Mouse (Mus musculus) cerebellum, adult 2 months (tissue): Measurements from ENCODE around the gene Trappc6a. TPM values are rescaled to one million over a fixed set of nuclear protein-coding genes. Genes with fewer than 3 reads are reported as not detected.

Experiments used
- DNase-seq, 2 experiments: peaks; one replicate each; pipeline ENCODE4 v3.0.0; 2021
- H3K27ac ChIP-seq: fragments of 200-500 bp; 2 replicates; pipeline ENCODE4 v1.5.1; 2012; ENCODE audit warnings: low read length, control low read depth, inconsistent platforms; ENCODE audit not compliant: insufficient read depth
- H3K27me3 ChIP-seq: fragments of 200-500 bp; 2 replicates; pipeline ENCODE4 v1.6.1; 2012; ENCODE audit warnings: inconsistent platforms, mild to moderate bottlenecking, low read length, moderate library complexity; ENCODE audit not compliant: control insufficient read depth, insufficient read depth
- H3K4me1 ChIP-seq: fragments of 200-500 bp; 2 replicates; pipeline ENCODE4 v1.6.1; 2011; ENCODE audit warnings: low read length; ENCODE audit not compliant: control insufficient read depth, insufficient read depth
- H3K4me3 ChIP-seq: fragments of 200-500 bp; replicated peaks from 2 replicates; pipeline ENCODE3; 2011; ENCODE audit warnings: mild to moderate bottlenecking, low read depth, low read length, control low read depth; ENCODE audit not compliant: insufficient read depth
- CTCF ChIP-seq: fragments of 200-500 bp; IDR thresholded peaks from 2 replicates; pipeline ENCODE4 v1.5.1; 2011; ENCODE audit warnings: low read depth, mild to moderate bottlenecking, control low read depth, low read length, moderate library complexity, borderline replicate concordance; ENCODE audit not compliant: insufficient read depth
- POLR2A ChIP-seq: fragments of 200-500 bp; IDR thresholded peaks from 2 replicates; pipeline ENCODE4 v1.6.1; 2011; ENCODE audit warnings: low read length, control low read depth, borderline replicate concordance; ENCODE audit not compliant: insufficient read depth
- WGBS: fragments of 180-500 bp; shearing (Covaris S2); methylation state at CpG from one replicate; pipeline ENCODE4 v1.1.7; 2018; 5-methylcytosine and 5-hydroxymethylcytosine counted together
- polyA plus RNA-seq: library from polyadenylated mRNA; depleted of rRNA; stranded (reverse); fragments of >200 nt; gene quantifications from 2 replicates; pipeline ENCODE4 v1.2.3, GENCODE M21; 2012

The Trappc6a gene
- polyA plus RNA-seq, 1 experiment: 23.0 TPM

DNA sequence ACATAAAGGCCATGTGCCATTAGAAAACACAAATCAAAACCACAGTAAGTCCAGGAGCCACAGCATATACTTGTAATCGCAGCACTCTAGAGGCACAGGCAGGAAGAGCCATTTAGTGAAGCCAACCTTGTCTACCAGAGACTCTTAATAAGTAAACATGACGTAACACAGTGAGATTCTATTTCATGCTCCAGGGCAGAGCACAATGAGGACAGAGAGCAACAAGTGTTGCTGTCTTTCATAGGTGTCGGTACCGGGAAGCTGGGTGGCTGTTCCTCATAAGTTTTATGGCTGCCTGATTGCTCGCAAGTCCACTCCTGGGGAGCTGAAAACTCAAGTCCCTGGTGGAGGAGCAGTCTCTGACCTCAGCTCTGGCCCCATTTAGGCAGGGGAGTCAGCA lies 43.4 kb downstream of the Trappc6a start:
- TF ChIP-seq POLR2A: no peak
- no peak for TF ChIP-seq CTCF
- no peaks in the 10 kb centered on the region for H3K27me3 ChIP-seq
- WGBS: 83% methylated on average over 5 of the region's 5 CpGs

DNA sequence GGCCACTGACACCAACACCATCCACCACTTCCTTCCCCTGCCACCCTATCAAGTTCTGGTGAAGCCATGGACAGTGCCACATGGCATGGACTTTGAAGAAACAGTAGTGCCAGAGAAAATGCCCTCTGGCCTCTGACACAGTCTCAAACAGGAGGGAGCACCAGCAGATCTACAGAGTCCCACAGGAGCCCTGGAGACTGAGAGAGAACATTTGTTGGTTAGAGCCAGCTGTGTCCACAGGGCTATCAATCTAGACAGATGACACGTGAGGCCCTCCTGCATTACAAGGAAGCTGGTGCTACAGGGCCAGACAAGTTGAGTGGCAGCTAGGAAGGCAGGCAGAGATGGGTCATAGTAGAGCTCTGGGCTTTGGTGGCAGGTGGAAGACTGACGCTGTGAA lies 44.2 kb downstream of the Trappc6a start:
- WGBS: 41% methylated on average over 2 of the region's 2 CpGs
- Histone ChIP-seq H3K4me1 (peaks cover 39% of the 10 kb centered on the region), H3K4me3 (no peak overlapping the region), H3K27me3 (no peaks in the 10 kb centered on the region), H3K27ac (no peak overlapping the region)
- DNase-seq: no peak
- TF ChIP-seq POLR2A (no peak), CTCF (no peak)

More for the DNA sequence above, 43.4 kb downstream of the Trappc6a start:
- Histone ChIP-seq H3K4me3 (no peak overlapping the region), H3K27ac (no peak overlapping the region), H3K4me1 (peaks cover 36% of the 10 kb centered on the region)
- no peak for DNase-seq

DNA sequence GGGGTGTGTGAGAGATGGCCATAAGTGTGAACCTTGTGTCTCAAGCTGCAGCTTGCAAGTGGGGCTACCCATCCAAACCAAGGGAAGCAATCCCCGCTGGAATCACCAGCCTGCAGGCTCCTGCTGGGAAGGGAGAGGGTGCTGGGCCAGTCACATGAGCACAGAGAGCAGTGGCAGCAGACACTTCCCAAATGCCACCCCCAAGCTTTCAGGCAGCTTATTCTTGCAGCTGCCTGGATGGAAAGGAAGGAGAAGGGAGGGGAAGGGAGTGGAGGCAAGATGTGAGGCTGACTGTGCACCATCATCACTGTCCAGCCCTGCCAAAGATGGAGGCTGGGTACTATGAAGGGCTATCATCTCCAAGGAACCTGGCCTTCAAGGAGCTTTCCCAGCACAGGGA lies 46.0 kb downstream of the Trappc6a start:
- WGBS: 39% methylated on average over 1 of the region's 1 CpGs
- TF ChIP-seq POLR2A: no peak
- no peak for TF ChIP-seq CTCF
- Histone ChIP-seq H3K4me1 (peaks cover 46% of the 10 kb centered on the region), H3K4me3 (no peak overlapping the region), H3K27ac (no peak overlapping the region), H3K27me3 (no peaks in the 10 kb centered on the region)
- DNase-seq: no peak

DNA sequence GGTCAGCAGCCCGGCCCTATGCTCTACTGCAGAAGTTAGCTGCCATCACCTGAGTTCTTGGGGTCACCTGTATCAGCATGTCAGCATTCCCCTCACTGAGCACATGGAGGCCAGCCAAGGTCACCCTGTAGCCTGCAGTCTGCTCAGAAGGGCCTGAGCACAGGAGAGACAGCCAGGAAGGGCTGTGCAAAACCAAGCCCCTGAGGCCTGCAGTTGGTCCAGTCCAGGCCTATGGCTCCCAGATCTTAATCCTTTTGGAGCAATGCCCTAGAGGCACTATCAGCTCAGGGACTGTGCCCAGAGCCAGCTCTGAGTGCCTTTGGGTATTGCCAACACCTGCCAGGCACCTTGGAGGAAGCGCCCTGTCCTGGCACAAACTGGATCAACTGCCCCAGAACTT lies 48.9 kb downstream of the Trappc6a start:
- Histone ChIP-seq H3K4me3 (no peak overlapping the region), H3K27ac (peak overlapping the region; percentile 64), H3K27me3 (no peaks in the 10 kb centered on the region), H3K4me1 (peaks cover 52% of the 10 kb centered on the region)
- DNase-seq: peak in 1 of 2 experiments; percentile 69
- no peak for TF ChIP-seq POLR2A
- TF ChIP-seq CTCF: no peak
- 20% methylated on average over 2 of the region's 2 CpGs for WGBS

DNA sequence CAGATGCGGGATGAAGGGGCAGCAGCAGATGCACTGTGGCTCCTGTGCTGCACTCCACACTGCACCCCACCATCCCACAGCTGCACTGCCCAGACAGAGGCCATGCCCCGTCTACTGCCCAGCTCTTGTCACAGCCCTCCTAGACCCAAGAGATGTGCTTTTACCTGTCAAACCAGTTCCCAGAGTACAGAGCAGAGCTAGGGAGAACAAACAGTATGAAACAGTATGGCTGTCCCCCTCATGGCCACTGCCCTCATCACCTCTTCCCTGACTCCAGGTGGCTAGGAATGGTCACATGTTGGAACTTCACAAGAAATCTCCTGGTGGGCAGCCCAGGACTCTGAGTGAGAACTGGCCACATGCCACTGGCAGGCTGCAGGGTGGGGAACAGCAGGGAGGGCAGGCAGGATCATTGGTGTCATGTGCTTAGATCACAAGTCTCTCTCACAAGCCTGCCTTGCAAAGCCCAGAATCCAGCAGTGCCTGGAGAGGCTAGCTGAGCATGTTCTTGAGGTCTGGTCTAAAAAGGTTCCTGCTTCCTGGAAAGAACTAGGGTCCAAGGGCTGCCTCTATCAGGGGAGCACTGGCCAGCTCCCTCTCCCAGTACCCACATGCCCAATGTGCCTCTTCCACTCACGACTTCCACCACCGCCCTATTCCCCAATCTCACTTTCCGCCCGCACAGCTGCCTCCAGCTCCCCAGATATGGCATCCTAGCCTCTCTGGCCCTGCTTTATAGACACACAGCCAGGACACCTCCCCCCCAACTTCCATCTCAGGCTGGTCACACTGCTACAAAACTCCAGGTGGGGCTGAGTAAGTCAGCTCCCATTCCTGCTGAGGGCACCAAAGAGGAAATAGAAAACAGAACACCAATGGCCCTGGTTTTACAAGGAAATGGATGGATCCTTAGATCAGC lies 50.0 kb downstream of the Trappc6a start:
- Histone ChIP-seq H3K27me3 (no peaks in the 10 kb centered on the region), H3K27ac (peak overlapping the region; percentile 13; the same call in 1 of the 2 replicates), H3K4me3 (no peak overlapping the region), H3K4me1 (peaks cover 46% of the 10 kb centered on the region)
- DNase-seq: no peak
- no peak for TF ChIP-seq POLR2A
- no peak for TF ChIP-seq CTCF
- WGBS: 73% methylated on average over 6 of the region's 6 CpGs

DNA sequence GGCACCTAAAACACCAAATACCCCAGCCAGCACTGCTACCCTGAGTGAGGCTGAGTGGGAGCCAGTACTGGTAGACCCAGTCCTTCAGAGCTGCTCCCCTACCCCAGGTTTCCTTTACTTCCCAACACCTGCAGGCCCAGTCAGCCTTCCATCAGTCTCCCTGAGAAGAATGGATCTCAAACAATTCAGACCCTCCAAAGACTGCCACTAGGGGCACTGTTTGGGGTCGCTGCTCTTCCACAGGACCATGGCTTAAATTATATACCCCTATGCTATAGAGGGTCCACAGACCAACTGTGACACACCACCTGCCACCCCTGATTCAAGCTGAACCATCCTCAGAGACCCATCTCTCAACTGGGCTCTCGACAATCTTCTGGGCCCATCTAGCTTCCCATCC lies 50.8 kb downstream of the Trappc6a start:
- Histone ChIP-seq H3K27me3 (no peaks in the 10 kb centered on the region), H3K27ac (no peak overlapping the region), H3K4me3 (no peak overlapping the region), H3K4me1 (peaks cover 44% of the 10 kb centered on the region)
- TF ChIP-seq POLR2A (no peak), CTCF (peak; percentile 38; the same call in 1 of the 2 replicates)
- DNase-seq: no peak
- 42% methylated on average over 2 of the region's 2 CpGs for WGBS

DNA sequence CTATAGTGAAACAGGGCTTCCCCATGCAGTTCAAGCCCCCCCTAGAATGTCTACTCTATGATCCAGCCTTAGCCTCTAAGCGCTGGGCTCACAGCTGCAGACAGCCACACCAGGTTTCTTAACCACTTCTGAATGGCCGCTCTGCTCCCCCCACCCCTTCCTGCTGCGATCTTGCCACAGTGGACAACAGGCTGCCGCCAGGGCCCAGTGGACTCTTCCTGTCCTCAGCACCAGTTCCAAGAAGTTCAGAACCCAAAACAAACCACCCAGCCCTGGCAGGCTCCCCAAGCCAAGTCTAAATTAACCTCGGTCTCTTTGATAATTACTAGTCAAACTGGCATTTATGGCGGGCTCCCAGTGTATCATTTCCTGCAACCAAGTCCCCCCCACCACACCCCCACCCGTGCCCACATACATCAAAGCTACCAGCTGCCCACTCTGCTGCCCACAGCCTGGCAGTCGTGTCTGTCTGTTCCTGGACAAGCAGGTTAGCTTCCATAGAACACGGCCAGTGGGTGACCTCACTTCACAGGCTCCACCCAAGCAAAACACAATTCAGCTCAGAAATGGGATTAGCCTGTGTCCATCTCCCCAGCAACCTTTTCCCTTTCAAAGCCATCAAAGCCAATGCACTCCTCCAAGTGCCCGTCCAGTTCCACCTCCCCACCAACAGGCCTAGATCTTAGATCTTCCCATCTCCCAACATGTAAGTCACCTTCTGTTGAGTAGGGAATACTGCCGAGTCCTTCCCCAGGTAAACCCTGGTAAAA lies 52.5 kb downstream of the Trappc6a start:
- Histone ChIP-seq H3K27me3 (no peaks in the 10 kb centered on the region), H3K4me3 (peak overlapping the region; percentile 91), H3K4me1 (peaks cover 35% of the 10 kb centered on the region), H3K27ac (no peak overlapping the region)
- TF ChIP-seq CTCF (no peak), POLR2A (0 out of 2 replicates have a peak, but pooled peaks have one; percentile 14)
- DNase-seq: no peak
- 2% methylated on average over 11 of the region's 11 CpGs for WGBS
